12 mouse cellular contexts compared by ENCODE assay signal in genomic region chr7:64159612-64160591, GRCm38 (mm10). TPM values are rescaled to one million over a fixed set of nuclear protein-coding genes. Genes with fewer than 3 reads are reported as not detected.
A peak's percentile ranks its signal among the peaks of the same experiment; 100 is the strongest.
DNase-seq lines count a peak whose midpoint lies in the region; ATAC-seq and TF ChIP-seq lines count a peak whose summit lies in the region.
"Had no signal": no experiment of that assay in that cellular context is flagged by ENCODE, and none has a peak within 500 bp of the region (broad histone marks: within the 10 kb centered on the region; RNA-seq: fewer than 3 reads in every experiment).

No protein-coding gene starts in this region.

- peaks cover 18% of the 10 kb centered on the region for H3K4me1 ChIP-seq in kidney, adult 2 months (ENCODE audit: control insufficient read depth, insufficient read depth, low read length)
- peaks cover 4% of the 10 kb centered on the region; the same call in 1 of the 2 replicates for H3K4me1 ChIP-seq in forebrain, embryonic 14.5 days (ENCODE audit: control insufficient read depth, insufficient read depth, low read length)

- H3K9me3 ChIP-seq in forebrain, embryonic 14.5 days (replicated peaks; ENCODE audit: control insufficient read depth, low read length), result no peaks in the 10 kb centered on the region
- H3K9me3 ChIP-seq: limb, embryonic 13.5 days had no signal

- DNase-seq in kidney, adult 2 months, result peak; percentile 64
- DNase-seq in kidney, postnatal 14 days, result no peak
- peak; percentile 76 for DNase-seq in ES-CJ7 (ENCODE audit: low read depth, low spot score)
- peak; percentile 88 for DNase-seq in brain, adult 2 months (ENCODE audit: low read depth, low spot score)
- DNase-seq in lung, postnatal 10 days, result peak; percentile 74
- no peak for DNase-seq in embryo, embryonic 11 days
- DNase-seq in layer of hippocampus, postnatal 25 days (ENCODE audit: extremely low spot score in 1 of 2, low spot score in 1 of 2), result no peak
- no peak for DNase-seq in forebrain, embryonic 14.5 days (ENCODE audit: low spot score)
- DNase-seq: cerebellum, adult 9-10 months had no signal

- no peak for ATAC-seq in forebrain, embryonic 14.5 days
- ATAC-seq: Patski had no signal

- no peak overlapping the region for H3K4me2 ChIP-seq in forebrain, embryonic 14.5 days (ENCODE audit: low read length)
- H3K4me2 ChIP-seq: limb, embryonic 13.5 days had no signal

- no peak for TF ChIP-seq CTCF in kidney, adult 2 months (conservative IDR thresholded peaks at IDR 0.05; ENCODE audit: insufficient read depth, insufficient read length, low read depth, low read length)

- no peak for TF ChIP-seq POLR2A in kidney, adult 2 months (IDR thresholded peaks at IDR 0.05; ENCODE audit: low read depth, low read length)

- WGBS in kidney, adult 2 months, result 61% methylated on average over 7 of the region's 7 CpGs
- 59% methylated on average over 7 of the region's 7 CpGs for WGBS in forebrain, embryonic 14.5 days

- no peak overlapping the region for H3K9ac ChIP-seq in forebrain, embryonic 14.5 days (ENCODE audit: low read length)
- H3K9ac ChIP-seq: limb, embryonic 13.5 days had no signal

- peak overlapping the region; percentile 13; the same call in 1 of the 2 replicates for H3K27ac ChIP-seq in kidney, adult 2 months (ENCODE audit: insufficient read depth, low read depth, low read length)
- no peak overlapping the region for H3K27ac ChIP-seq in forebrain, embryonic 14.5 days (ENCODE audit: low read depth, low read length)
- H3K27ac ChIP-seq: limb, embryonic 13.5 days had no signal

- no peak overlapping the region for H3K4me3 ChIP-seq in kidney, adult 2 months (ENCODE audit: insufficient read depth, low read depth, low read length)
- no peak overlapping the region for H3K4me3 ChIP-seq in forebrain, embryonic 14.5 days (ENCODE audit: low read depth, low read length)
- H3K4me3 ChIP-seq: limb, embryonic 13.5 days had no signal

- no peaks in the 10 kb centered on the region for H3K27me3 ChIP-seq in kidney, adult 2 months (replicated peaks; ENCODE audit: control insufficient read depth, insufficient read depth, low read length)
- no peaks in the 10 kb centered on the region for H3K27me3 ChIP-seq in forebrain, embryonic 14.5 days (replicated peaks; ENCODE audit: control insufficient read depth, insufficient read depth, low read length)
- H3K27me3 ChIP-seq: limb, embryonic 13.5 days; Patski had no signal

- no peaks in the 10 kb centered on the region for H3K36me3 ChIP-seq in kidney, adult 2 months (ENCODE audit: control insufficient read depth, insufficient read depth, low read length)
- no peaks in the 10 kb centered on the region for H3K36me3 ChIP-seq in forebrain, embryonic 14.5 days (ENCODE audit: control insufficient read depth, insufficient read depth, low read length)
- H3K36me3 ChIP-seq: limb, embryonic 13.5 days had no signal

RNA-seq across cellular contexts. Expression of gene Trpm1, which starts 6.3 kb away (rescaled TPM):
- 0.31 and 0.60 TPM in 2 replicates for polyA plus RNA-seq in kidney, adult 2 months (2012; rRNA removed)
- total RNA-seq in layer of hippocampus, postnatal 25 days (2021), result under 1 TPM; 0.27 to 0.35 TPM
- 0.11 and 0.49 TPM in 2 replicates for polyA plus RNA-seq in forebrain, embryonic 14.5 days (2014; fragmentation: Nextera tagmentation; extraction: Ambion mirVana)
- polyA plus RNA-seq: intestine, embryonic 14.5 days had no signal

Comparison
In these comparisons a context has a peak if more than half of its experiments do, and no peak if none do; other contexts are left out.
1. DNase-seq: peak in kidney, adult 2 months (single experiment), ES-CJ7 (single experiment), brain, adult 2 months (single experiment) and lung, postnatal 10 days (single experiment); none in kidney, postnatal 14 days (single experiment), embryo, embryonic 11 days (single experiment), layer of hippocampus, postnatal 25 days (0 of 2) and forebrain, embryonic 14.5 days (single experiment).